Mouse (Mus musculus) G1E-ER4 (cell line): ENCODE data around the gene Baiap2. TPM values are rescaled to one million over a fixed set of nuclear protein-coding genes. Genes with fewer than 3 reads are reported as not detected.

Source experiments
- GATA1 ChIP-seq: IDR thresholded peaks from one replicate; pipeline ENCODE4 v1.8.0; 2012; ENCODE audit warnings: low read length, inconsistent platforms
- polyA plus RNA-seq: library from polyadenylated mRNA; stranded (reverse); fragments of >175 nt; gene quantifications from 2 replicates; pipeline ENCODE4 v1.2.3, GENCODE M21; 2012

Gene Baiap2
- polyA plus RNA-seq, 1 experiment = 9.1 TPM

- TF ChIP-seq GATA1 = no peak
Observed at GRCm38 (mm10) chr11:119936456-119936855, 6.1 kb upstream of the Baiap2 start.

DNA sequence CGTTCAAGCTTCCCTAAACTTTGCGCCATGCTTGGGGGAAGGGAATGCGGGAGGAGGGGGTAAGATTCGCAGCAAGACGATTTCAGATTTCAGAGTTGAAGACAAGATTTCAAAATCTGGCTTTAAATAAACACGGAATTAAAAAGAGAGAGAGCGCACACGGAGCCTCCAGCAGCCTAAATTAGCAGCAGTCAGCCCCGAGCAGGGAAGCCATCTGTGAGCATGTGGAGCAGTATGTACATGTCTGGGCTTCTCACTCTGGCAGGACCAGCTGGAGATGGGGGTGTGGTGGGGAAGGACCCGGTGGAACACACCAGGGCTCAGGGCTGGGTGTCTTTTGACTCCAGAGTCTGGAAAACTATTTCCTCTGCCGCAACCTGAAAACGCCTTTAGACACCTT lies 5.3 kb upstream of the Baiap2 start:
- no peak for TF ChIP-seq GATA1

- no peak for TF ChIP-seq GATA1
Observed at GRCm38 (mm10) chr11:119937772-119938502, 4.6 kb upstream of the Baiap2 start.

- TF ChIP-seq GATA1 = no peak
Observed at GRCm38 (mm10) chr11:119939073-119939710, 3.4 kb upstream of the Baiap2 start.

DNA sequence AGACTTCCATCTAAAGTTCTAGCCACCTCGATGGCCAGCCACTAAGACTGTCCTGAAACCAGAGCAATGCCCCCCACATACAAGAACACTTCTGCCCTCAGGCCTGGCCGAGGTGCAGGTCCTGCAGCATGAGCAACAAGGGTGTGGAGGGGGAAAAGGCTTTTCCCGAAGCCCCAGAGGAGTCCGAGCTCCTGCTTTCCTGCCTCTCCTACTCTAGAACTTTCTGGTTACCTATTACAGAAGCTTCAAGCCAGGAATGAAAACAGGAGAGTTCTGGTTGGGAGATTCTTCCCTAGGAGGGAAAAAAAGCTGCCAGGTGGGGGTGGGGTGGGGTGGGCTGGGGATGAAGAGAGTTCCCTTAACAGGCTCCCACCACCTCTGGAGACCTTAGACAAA lies 2.9 kb upstream of the Baiap2 start:
- TF ChIP-seq GATA1 = no peak

DNA sequence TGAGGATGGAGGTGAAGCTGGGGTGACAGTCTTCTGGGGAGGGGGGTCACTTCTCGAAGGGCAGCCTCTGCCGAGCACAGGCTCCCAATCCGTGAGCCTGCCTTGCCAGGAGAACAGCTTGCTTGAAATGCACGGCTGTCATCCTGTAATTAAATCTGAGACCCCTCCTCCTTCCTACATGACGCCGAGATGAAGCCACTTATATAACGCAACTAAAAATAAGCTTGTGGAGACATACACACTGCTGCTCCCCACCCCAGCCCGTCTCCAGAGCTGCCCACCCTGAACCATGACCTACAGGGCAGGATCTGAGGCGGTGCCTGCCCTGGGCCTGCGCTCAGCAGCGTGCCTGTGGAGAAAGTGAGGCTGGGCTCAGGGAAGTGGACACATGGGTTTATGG lies 2.4 kb upstream of the Baiap2 start:
- TF ChIP-seq GATA1 = no peak

GRCm38 (mm10) chr11:119941794-119942193 lies 769 bp upstream of the Baiap2 start:
- TF ChIP-seq GATA1 = no peak

DNA sequence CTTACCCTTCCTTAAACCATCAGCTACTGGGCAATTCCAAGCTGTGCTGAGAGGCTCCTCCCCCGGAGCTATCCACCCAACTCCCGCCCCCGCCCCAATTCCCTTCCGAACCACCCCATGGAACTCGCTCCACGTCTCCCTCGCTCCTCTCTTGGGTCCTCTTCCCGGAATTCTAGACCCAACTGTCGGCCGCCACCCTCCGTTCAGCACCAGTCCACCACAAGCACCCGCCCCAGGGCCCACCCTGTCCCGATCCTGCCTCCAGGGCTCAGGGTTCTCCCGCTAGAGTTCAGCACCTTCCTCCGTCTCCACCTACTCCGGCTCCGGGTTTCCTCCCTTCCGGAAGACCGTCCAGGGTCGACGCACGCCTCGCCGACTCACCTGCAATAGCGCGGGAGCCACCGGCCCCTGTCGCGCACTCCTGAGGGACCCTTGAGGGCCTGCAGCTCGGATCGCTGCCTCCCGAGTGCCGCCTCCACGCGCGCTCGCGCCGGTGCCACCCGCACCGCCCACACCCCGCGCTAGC lies 299 bp upstream of the Baiap2 start:
- no peak for TF ChIP-seq GATA1

- TF ChIP-seq GATA1 = no peak
Observed at GRCm38 (mm10) chr11:119943428-119943988, 945 bp downstream of the Baiap2 start.

DNA sequence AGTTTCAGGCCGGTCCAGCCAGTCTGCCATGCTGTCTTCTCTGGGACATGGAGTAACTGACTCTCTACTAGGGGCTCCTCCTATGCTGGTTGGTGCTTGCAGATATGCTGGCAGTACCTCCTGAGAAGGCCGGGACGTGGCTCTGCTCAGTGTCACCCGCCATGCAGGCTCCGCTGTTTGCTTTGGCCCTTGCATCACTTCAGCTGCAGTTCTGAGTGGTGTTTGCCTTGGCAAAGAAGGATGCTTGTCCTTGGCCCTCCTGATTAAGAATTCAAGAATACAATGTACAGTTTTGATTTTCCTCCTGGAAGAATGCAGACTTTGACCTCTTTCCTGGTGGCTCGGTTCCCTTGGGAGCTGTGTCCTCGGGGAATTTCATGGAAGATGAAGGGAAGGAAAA lies 2.8 kb downstream of the Baiap2 start:
- TF ChIP-seq GATA1 = no peak

DNA sequence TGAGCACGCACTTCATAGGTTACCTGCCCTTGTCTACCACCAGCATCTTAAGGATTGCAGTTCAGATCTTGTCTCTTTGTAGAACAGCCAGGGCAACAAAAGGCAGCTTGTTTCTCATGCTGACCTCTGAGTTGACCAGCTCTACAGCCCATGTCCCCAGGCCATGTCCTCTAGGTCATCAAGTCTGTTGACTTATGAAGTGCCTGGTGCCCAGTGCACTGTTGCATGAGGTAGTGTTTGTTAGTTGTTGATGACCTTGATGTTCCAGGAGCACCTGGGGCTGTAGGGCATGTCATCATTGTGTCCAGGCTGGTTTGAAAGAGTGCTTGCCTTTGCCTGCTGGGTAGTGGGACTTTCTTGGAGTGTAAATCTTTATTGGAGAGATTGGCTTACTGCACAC lies 4.9 kb downstream of the Baiap2 start:
- TF ChIP-seq GATA1 = no peak

GRCm38 (mm10) chr11:119947897-119948296 lies 5.3 kb downstream of the Baiap2 start:
- TF ChIP-seq GATA1 = no peak

GRCm38 (mm10) chr11:119948305-119948704 lies 5.7 kb downstream of the Baiap2 start:
- TF ChIP-seq GATA1 = no peak

DNA sequence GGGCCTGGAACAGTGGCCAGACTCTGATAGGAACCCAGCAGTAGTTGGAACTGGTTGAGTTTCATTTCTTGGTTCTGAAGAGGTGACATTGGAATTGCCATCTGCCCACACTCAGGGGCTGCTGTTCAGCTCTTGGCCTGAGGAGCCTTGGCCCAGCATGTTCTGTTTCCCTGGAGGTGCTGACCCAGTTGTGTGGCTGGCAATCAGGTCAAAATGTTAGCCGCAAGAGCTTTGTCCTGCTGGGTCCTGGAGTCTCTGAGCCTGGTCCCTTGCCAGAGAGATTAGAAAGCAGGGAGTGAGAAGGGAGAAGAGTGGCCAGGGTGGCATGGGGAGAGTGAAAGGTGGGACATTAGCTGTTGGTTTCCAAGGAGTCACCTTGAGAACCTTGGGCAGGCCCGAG lies 6.2 kb downstream of the Baiap2 start:
- TF ChIP-seq GATA1 = no peak

- no peak for TF ChIP-seq GATA1
Observed at GRCm38 (mm10) chr11:119950535-119950934, 8.0 kb downstream of the Baiap2 start.

GRCm38 (mm10) chr11:119951326-119951725 lies 8.8 kb downstream of the Baiap2 start:
- TF ChIP-seq GATA1 = no peak
